ENCODE assay signal across 15 mouse cellular contexts in genomic region chr11:32594122-32594521, GRCm38 (mm10). TPM values are rescaled to one million over a fixed set of nuclear protein-coding genes. Genes with fewer than 3 reads are reported as not detected.
DNase-seq lines count a peak whose midpoint lies in the region; ATAC-seq and TF ChIP-seq lines count a peak whose summit lies in the region.
"Had no signal": no experiment of that assay in that cellular context is flagged by ENCODE, and none has a peak within 500 bp of the region (broad histone marks: within the 10 kb centered on the region; RNA-seq: fewer than 3 reads in every experiment).

No protein-coding gene starts in this region.

- no peak for TF ChIP-seq POLR2A in lung, adult 2 months (IDR thresholded peaks at IDR 0.05; ENCODE audit: borderline replicate concordance, extremely low read depth, low read depth, low read length)
- no peak for TF ChIP-seq POLR2A in ES-Bruce4 (IDR thresholded peaks at IDR 0.05; ENCODE audit: insufficient read depth, low read length)
- TF ChIP-seq POLR2A in bone marrow, adult 2 months (IDR thresholded peaks at IDR 0.05; ENCODE audit: borderline replicate concordance, control insufficient read depth, low read depth, low read length) = no peak
- TF ChIP-seq POLR2A in thymus, adult 2 months (IDR thresholded peaks at IDR 0.05; ENCODE audit: control insufficient read depth, extremely low read depth, insufficient read depth, low read length, poor library complexity) = no peak

- TF ChIP-seq EP300 in ES-Bruce4 (IDR thresholded peaks at IDR 0.05; ENCODE audit: insufficient read depth, low read depth, low read length) = no peak

- TF ChIP-seq CTCF in hindbrain, postnatal 0 days (IDR thresholded peaks at IDR 0.05; ENCODE audit: low read depth) = peak; percentile 23; the same call in 1 of the 2 replicates
- peak; percentile 43 for TF ChIP-seq CTCF in lung, adult 2 months (IDR thresholded peaks at IDR 0.05; ENCODE audit: insufficient read depth, low read length)
- TF ChIP-seq CTCF in ES-Bruce4 (IDR thresholded peaks at IDR 0.05; ENCODE audit: low read depth, low read length) = peak; percentile 47
- TF ChIP-seq CTCF in bone marrow, adult 2 months (IDR thresholded peaks at IDR 0.05; ENCODE audit: control insufficient read depth, insufficient read depth, low read length) = peak; percentile 33; the same call in 1 of the 2 replicates
- TF ChIP-seq CTCF in thymus, adult 2 months (IDR thresholded peaks at IDR 0.05; ENCODE audit: borderline replicate concordance, control insufficient read depth, extremely low read depth, insufficient read depth, low read length, poor library complexity) = no peak

- peaks cover 3% of the 10 kb centered on the region; the same call in 1 of the 2 replicates for H3K4me1 ChIP-seq in hindbrain, postnatal 0 days (ENCODE audit: insufficient read depth, low read length)
- H3K4me1 ChIP-seq in hindbrain, embryonic 16.5 days (ENCODE audit: control insufficient read depth, insufficient read depth, low read depth, low read length) = peaks cover 5% of the 10 kb centered on the region; the same call in 1 of the 2 replicates
- no peaks in the 10 kb centered on the region for H3K4me1 ChIP-seq in lung, adult 2 months (ENCODE audit: control insufficient read depth, insufficient read depth, low read length)
- no peaks in the 10 kb centered on the region for H3K4me1 ChIP-seq in ES-Bruce4 (ENCODE audit: control insufficient read depth, insufficient read depth, low read length)
- H3K4me1 ChIP-seq in bone marrow, adult 2 months (ENCODE audit: control insufficient read depth, insufficient read depth, low read length) = no peaks in the 10 kb centered on the region
- H3K4me1 ChIP-seq in thymus, adult 2 months (replicated peaks; ENCODE audit: control insufficient read depth, insufficient read depth, low read length) = no peaks in the 10 kb centered on the region
- H3K4me1 ChIP-seq: limb, embryonic 13.5 days; midbrain, embryonic 12.5 days had no signal

- H3K27ac ChIP-seq in hindbrain, postnatal 0 days = no peak overlapping the region
- no peak overlapping the region for H3K27ac ChIP-seq in hindbrain, embryonic 16.5 days (ENCODE audit: low read depth, low read length)
- H3K27ac ChIP-seq in ES-Bruce4 (ENCODE audit: insufficient read depth, low read length) = no peak overlapping the region
- H3K27ac ChIP-seq in bone marrow, adult 2 months (ENCODE audit: control insufficient read depth, insufficient read depth, low read depth, low read length, poor library complexity) = no peak overlapping the region
- no peak overlapping the region for H3K27ac ChIP-seq in thymus, adult 2 months (ENCODE audit: control insufficient read depth, insufficient read depth, low read length)
- H3K27ac ChIP-seq: hindbrain, embryonic 15.5 days; limb, embryonic 13.5 days; midbrain, embryonic 12.5 days had no signal

- 93% methylated on average over 4 of the region's 4 CpGs for WGBS in hindbrain, postnatal 0 days
- WGBS in hindbrain, embryonic 16.5 days = 96% methylated on average over 4 of the region's 4 CpGs
- 98% methylated on average over 4 of the region's 4 CpGs for WGBS in lung, adult 2 months
- 89% methylated on average over 4 of the region's 4 CpGs for WGBS in bone marrow, adult 2 months
- WGBS in thymus, adult 2 months = 99% methylated on average over 4 of the region's 4 CpGs

- H3K36me3 ChIP-seq in hindbrain, postnatal 0 days (ENCODE audit: insufficient read depth, low read length) = no peaks in the 10 kb centered on the region
- no peaks in the 10 kb centered on the region for H3K36me3 ChIP-seq in hindbrain, embryonic 16.5 days (ENCODE audit: control insufficient read depth, insufficient read depth, low read length)
- H3K36me3 ChIP-seq in ES-Bruce4 (ENCODE audit: control insufficient read depth, insufficient read depth, low read length, poor library complexity, severe bottlenecking) = no peaks in the 10 kb centered on the region
- H3K36me3 ChIP-seq in thymus, adult 2 months (ENCODE audit: control insufficient read depth, insufficient read depth, low read length) = peaks cover 14% of the 10 kb centered on the region
- H3K36me3 ChIP-seq: hindbrain, embryonic 15.5 days; limb, embryonic 13.5 days; midbrain, embryonic 12.5 days had no signal

- 0 out of 2 replicates have a peak, but pooled peaks cover 2% of the 10 kb centered on the region for H3K9me3 ChIP-seq in hindbrain, postnatal 0 days (ENCODE audit: low read length)
- H3K9me3 ChIP-seq in hindbrain, embryonic 16.5 days (ENCODE audit: control insufficient read depth, low read length) = no peaks in the 10 kb centered on the region
- no peaks in the 10 kb centered on the region for H3K9me3 ChIP-seq in ES-Bruce4 (replicated peaks; ENCODE audit: control insufficient read depth, insufficient read depth, low read length, poor library complexity, severe bottlenecking)
- H3K9me3 ChIP-seq: hindbrain, embryonic 15.5 days; midbrain, embryonic 12.5 days had no signal

- DNase-seq in hindbrain, postnatal 0 days (ENCODE audit: low spot score) = no peak
- DNase-seq in lung, adult 2 months = no peak
- DNase-seq in lung, postnatal 4 days = no peak
- DNase-seq in thymus, adult 2 months = no peak
- DNase-seq: adrenal gland, postnatal 10 days; cerebellum, postnatal 10 days; right cerebral cortex, adult 18-20 months; thymus, adult 18-20 months had no signal

- no peak overlapping the region for H3K9ac ChIP-seq in hindbrain, postnatal 0 days (replicated peaks; ENCODE audit: low read length)
- no peak overlapping the region for H3K9ac ChIP-seq in hindbrain, embryonic 16.5 days (ENCODE audit: low read depth, low read length)
- H3K9ac ChIP-seq in ES-Bruce4 (ENCODE audit: low read depth, poor library complexity, severe bottlenecking) = no peak overlapping the region
- H3K9ac ChIP-seq: hindbrain, embryonic 15.5 days; limb, embryonic 13.5 days; midbrain, embryonic 12.5 days had no signal

- H3K4me2 ChIP-seq in hindbrain, postnatal 0 days (ENCODE audit: low read depth, low read length) = no peak overlapping the region
- H3K4me2 ChIP-seq in hindbrain, embryonic 16.5 days (ENCODE audit: low read length) = no peak overlapping the region
- H3K4me2 ChIP-seq: hindbrain, embryonic 15.5 days; limb, embryonic 13.5 days; midbrain, embryonic 12.5 days had no signal

- no peak for ATAC-seq in hindbrain, postnatal 0 days
- ATAC-seq in hindbrain, embryonic 16.5 days = no peak
- ATAC-seq: forebrain, embryonic 14.5 days had no signal

- H3K27me3 ChIP-seq in hindbrain, postnatal 0 days (ENCODE audit: insufficient read depth, low read length) = no peaks in the 10 kb centered on the region
- no peaks in the 10 kb centered on the region for H3K27me3 ChIP-seq in hindbrain, embryonic 16.5 days (replicated peaks; ENCODE audit: control insufficient read depth, insufficient read depth, low read length)
- no peaks in the 10 kb centered on the region for H3K27me3 ChIP-seq in ES-Bruce4 (ENCODE audit: control insufficient read depth, insufficient read depth, low read length, poor library complexity, severe bottlenecking)
- H3K27me3 ChIP-seq in thymus, adult 2 months (ENCODE audit: control insufficient read depth, insufficient read depth, low read length) = no peaks in the 10 kb centered on the region
- H3K27me3 ChIP-seq: hindbrain, embryonic 15.5 days; limb, embryonic 13.5 days; midbrain, embryonic 12.5 days had no signal

- H3K4me3 ChIP-seq in hindbrain, postnatal 0 days (ENCODE audit: low read length) = no peak overlapping the region
- no peak overlapping the region for H3K4me3 ChIP-seq in hindbrain, embryonic 16.5 days (ENCODE audit: low read length)
- H3K4me3 ChIP-seq in lung, adult 2 months (replicated peaks; ENCODE audit: extremely low read depth, low read depth, low read length) = no peak overlapping the region
- H3K4me3 ChIP-seq in ES-Bruce4 (ENCODE audit: low read depth, low read length) = no peak overlapping the region
- H3K4me3 ChIP-seq in bone marrow, adult 2 months (replicated peaks; ENCODE audit: control insufficient read depth, low read depth, low read length) = no peak overlapping the region
- H3K4me3 ChIP-seq in thymus, adult 2 months (ENCODE audit: control insufficient read depth, insufficient read depth, low read length) = no peak overlapping the region
- H3K4me3 ChIP-seq: hindbrain, embryonic 15.5 days; limb, embryonic 13.5 days; midbrain, embryonic 12.5 days had no signal

RNA-seq across cellular contexts. Expression of gene Fbxw11, which starts 48.4 kb away (rescaled TPM):
- total RNA-seq in hindbrain, postnatal 0 days (2014; rRNA removed) = 149 and 343 TPM in 2 replicates
- 93.6 and 95.4 TPM in 2 replicates for polyA plus RNA-seq in hindbrain, postnatal 0 days (2015; fragmentation: Nextera tagmentation; extraction: Ambion mirVana)
- polyA plus RNA-seq in hindbrain, embryonic 16.5 days (2015; fragmentation: Nextera tagmentation; extraction: Ambion mirVana) = 106 and 121 TPM in 2 replicates
- 34.3 and 49.2 TPM in 2 replicates for polyA plus RNA-seq in lung, adult 2 months (2012; rRNA removed)
- polyA plus RNA-seq in ES-Bruce4 (2011; ENCODE audit: insufficient read depth, insufficient read length, low read depth, missing spikeins) = 59.6 and 65.0 TPM in 2 replicates
- polyA plus RNA-seq in bone marrow, adult 2 months (2011; ENCODE audit: insufficient read depth, insufficient read length, low replicate concordance, missing spikeins) = 9.4 and 12.8 TPM in 2 replicates
- polyA plus RNA-seq in thymus, adult 2 months (2012; rRNA removed) = 55.6 and 61.7 TPM in 2 replicates
